Mouse (Mus musculus): Measurements from ENCODE around the gene Gm436.
A peak's percentile ranks its signal among the peaks of the same experiment; 100 is the strongest.

The Gm436 gene

GRCm38 (mm10) chr4:144686268-144686667 is at the start of gene Gm436:
TSS of gene Gm436 (minus strand) at chr4:144686368.
- peak in 1 of 2 experiments; percentile 2 for DNase-seq (ENCODE audit: low spot score in 2 of 2)

GRCm38 (mm10) chr4:144721304-144721703 is 35.1 kb upstream of the Gm436 start, which contains the start of gene Gm13178:
TSS of gene Gm13178 (minus strand) at chr4:144721404.
- DNase-seq (ENCODE audit: low spot score in 2 of 2): no peak

GRCm38 (mm10) chr4:144719691-144720090 is 33.5 kb upstream of the Gm436 start:
- no peak for DNase-seq (ENCODE audit: low spot score in 2 of 2)

GRCm38 (mm10) chr4:144718288-144718687 is 32.1 kb upstream of the Gm436 start:
- no peak for DNase-seq (ENCODE audit: low spot score in 2 of 2)

GRCm38 (mm10) chr4:144638263-144638662 is 47.9 kb downstream of the Gm436 start:
- no peak for DNase-seq (ENCODE audit: low spot score in 2 of 2)
